Mouse (Mus musculus): ENCODE measurements around the gene Rtf2. TPM values are rescaled to one million over a fixed set of nuclear protein-coding genes. Genes with fewer than 3 reads are reported as not detected.

Rtf2 gene
- polyA plus RNA-seq, 1 experiment from 2014 or later, result 95.1 TPM

GRCm38 (mm10) chr2:172418208-172418607, 22.1 kb upstream of the Rtf2 start:
- 86% methylated on average over 5 of the region's 5 CpGs for whole genome bisulfite sequencing
- H3K4me2 ChIP-seq (ENCODE audit: low read length), result no peak overlapping the region
- H3K36me3 ChIP-seq (ENCODE audit: control insufficient read depth, insufficient read depth, low read length), result no peaks in the 10 kb centered on the region
- no peak overlapping the region for H3K27ac ChIP-seq (ENCODE audit: low read depth, low read length)
- no peaks in the 10 kb centered on the region for H3K27me3 ChIP-seq (replicated peaks; ENCODE audit: control insufficient read depth, insufficient read depth, low read length)
- no peak overlapping the region for H3K4me3 ChIP-seq (ENCODE audit: low read length)
- no peak for ATAC-seq
- no peaks in the 10 kb centered on the region for H3K4me1 ChIP-seq (ENCODE audit: control insufficient read depth, insufficient read depth, low read depth, low read length)
- H3K9ac ChIP-seq (ENCODE audit: low read depth, low read length), result no peak overlapping the region
- no peaks in the 10 kb centered on the region for H3K9me3 ChIP-seq (ENCODE audit: control insufficient read depth, low read length)

- ATAC-seq, result no peak
- WGBS, result 55% methylated on average over 1 of the region's 1 CpGs
Observed at GRCm38 (mm10) chr2:172430609-172431008, 9.7 kb upstream of the Rtf2 start.

GRCm38 (mm10) chr2:172433746-172434145, 6.6 kb upstream of the Rtf2 start:
- no peaks in the 10 kb centered on the region for H3K9me3 ChIP-seq (ENCODE audit: control insufficient read depth, low read length)
- H3K36me3 ChIP-seq (ENCODE audit: control insufficient read depth, insufficient read depth, low read length), result no peaks in the 10 kb centered on the region
- H3K27me3 ChIP-seq (replicated peaks; ENCODE audit: control insufficient read depth, insufficient read depth, low read length), result no peaks in the 10 kb centered on the region
- H3K4me3 ChIP-seq (ENCODE audit: low read length), result no peak overlapping the region
- no peak overlapping the region for H3K9ac ChIP-seq (ENCODE audit: low read depth, low read length)
- 56% methylated on average over 5 of the region's 5 CpGs for WGBS
- no peak overlapping the region for H3K27ac ChIP-seq (ENCODE audit: low read depth, low read length)
- H3K4me1 ChIP-seq (ENCODE audit: control insufficient read depth, insufficient read depth, low read depth, low read length), result no peaks in the 10 kb centered on the region
- ATAC-seq, result no peak
- no peak overlapping the region for H3K4me2 ChIP-seq (ENCODE audit: low read length)

More at GRCm38 (mm10) chr2:172430609-172431008, 9.7 kb upstream of the Rtf2 start:
- H3K9ac ChIP-seq (ENCODE audit: low read depth, low read length), result no peak overlapping the region
- H3K4me3 ChIP-seq (ENCODE audit: low read length), result no peak overlapping the region
- no peaks in the 10 kb centered on the region for H3K27me3 ChIP-seq (replicated peaks; ENCODE audit: control insufficient read depth, insufficient read depth, low read length)
- no peaks in the 10 kb centered on the region for H3K36me3 ChIP-seq (ENCODE audit: control insufficient read depth, insufficient read depth, low read length)
- H3K4me2 ChIP-seq (ENCODE audit: low read length), result no peak overlapping the region
- H3K4me1 ChIP-seq (ENCODE audit: control insufficient read depth, insufficient read depth, low read depth, low read length), result no peaks in the 10 kb centered on the region
- H3K9me3 ChIP-seq (ENCODE audit: control insufficient read depth, low read length), result no peaks in the 10 kb centered on the region
- no peak overlapping the region for H3K27ac ChIP-seq (ENCODE audit: low read depth, low read length)

- Histone ChIP-seq H3K9ac (ENCODE audit: low read depth, low read length) (no peak overlapping the region), H3K27ac (ENCODE audit: low read depth, low read length) (no peak overlapping the region), H3K36me3 (ENCODE audit: control insufficient read depth, insufficient read depth, low read length) (no peaks in the 10 kb centered on the region), H3K27me3 (replicated peaks; ENCODE audit: control insufficient read depth, insufficient read depth, low read length) (no peaks in the 10 kb centered on the region), H3K9me3 (ENCODE audit: control insufficient read depth, low read length) (no peaks in the 10 kb centered on the region), H3K4me3 (ENCODE audit: low read length) (no peak overlapping the region), H3K4me1 (ENCODE audit: control insufficient read depth, insufficient read depth, low read depth, low read length) (peaks cover 19% of the 10 kb centered on the region), H3K4me2 (ENCODE audit: low read length) (no peak overlapping the region)
- ATAC-seq, result no peak
- 68% methylated on average over 16 of the region's 16 CpGs for WGBS
Observed at GRCm38 (mm10) chr2:172437371-172437952, 2.9 kb upstream of the Rtf2 start.

- Histone ChIP-seq H3K27me3 (replicated peaks; ENCODE audit: control insufficient read depth, insufficient read depth, low read length) (no peaks in the 10 kb centered on the region), H3K9ac (ENCODE audit: low read depth, low read length) (peak overlapping the region; percentile 66), H3K9me3 (ENCODE audit: control insufficient read depth, low read length) (no peaks in the 10 kb centered on the region), H3K4me2 (ENCODE audit: low read length) (peak overlapping the region; percentile 80), H3K4me1 (ENCODE audit: control insufficient read depth, insufficient read depth, low read depth, low read length) (peaks cover 22% of the 10 kb centered on the region), H3K4me3 (ENCODE audit: low read length) (peak overlapping the region; percentile 65), H3K36me3 (ENCODE audit: control insufficient read depth, insufficient read depth, low read length) (peaks cover under 1% of the 10 kb centered on the region; the same call in 1 of the 2 replicates), H3K27ac (ENCODE audit: low read depth, low read length) (peak overlapping the region; percentile 60; the same call in 1 of the 2 replicates)
- 0% methylated on average over 21 of the region's 21 CpGs for WGBS
- ATAC-seq, result peak; percentile 78
Observed at GRCm38 (mm10) chr2:172440640-172441005, 267 bp downstream of the Rtf2 start.

- H3K27me3 ChIP-seq (replicated peaks; ENCODE audit: control insufficient read depth, insufficient read depth, low read length), result no peaks in the 10 kb centered on the region
- peaks cover 6% of the 10 kb centered on the region for H3K36me3 ChIP-seq (ENCODE audit: control insufficient read depth, insufficient read depth, low read length)
- H3K9me3 ChIP-seq (ENCODE audit: control insufficient read depth, low read length), result no peaks in the 10 kb centered on the region
- peak overlapping the region; percentile 80 for H3K4me2 ChIP-seq (ENCODE audit: low read length)
- WGBS, result 34% methylated on average over 6 of the region's 6 CpGs
- no peak overlapping the region for H3K27ac ChIP-seq (ENCODE audit: low read depth, low read length)
- H3K4me3 ChIP-seq (ENCODE audit: low read length), result peak overlapping the region; percentile 65
- peaks cover 22% of the 10 kb centered on the region for H3K4me1 ChIP-seq (ENCODE audit: control insufficient read depth, insufficient read depth, low read depth, low read length)
- no peak for ATAC-seq
- H3K9ac ChIP-seq (ENCODE audit: low read depth, low read length), result peak overlapping the region; percentile 66
Observed at GRCm38 (mm10) chr2:172441176-172441575, 820 bp downstream of the Rtf2 start.

GRCm38 (mm10) chr2:172445617-172446016, 5.3 kb downstream of the Rtf2 start:
- no peaks in the 10 kb centered on the region for H3K9me3 ChIP-seq (ENCODE audit: control insufficient read depth, low read length)
- WGBS, result 92% methylated on average over 4 of the region's 4 CpGs
- H3K36me3 ChIP-seq (ENCODE audit: control insufficient read depth, insufficient read depth, low read length), result peaks cover 41% of the 10 kb centered on the region

GRCm38 (mm10) chr2:172447317-172447716, 7.0 kb downstream of the Rtf2 start:
- H3K36me3 ChIP-seq (ENCODE audit: control insufficient read depth, insufficient read depth, low read length), result peaks cover 43% of the 10 kb centered on the region
- no peak for ATAC-seq
- WGBS, result 90% methylated on average over 6 of the region's 6 CpGs

More at GRCm38 (mm10) chr2:172445617-172446016, 5.3 kb downstream of the Rtf2 start:
- Histone ChIP-seq H3K4me2 (ENCODE audit: low read length) (no peak overlapping the region), H3K27ac (ENCODE audit: low read depth, low read length) (no peak overlapping the region), H3K4me3 (ENCODE audit: low read length) (no peak overlapping the region), H3K27me3 (replicated peaks; ENCODE audit: control insufficient read depth, insufficient read depth, low read length) (no peaks in the 10 kb centered on the region), H3K4me1 (ENCODE audit: control insufficient read depth, insufficient read depth, low read depth, low read length) (peaks cover 16% of the 10 kb centered on the region), H3K9ac (ENCODE audit: low read depth, low read length) (no peak overlapping the region)
- no peak for ATAC-seq

GRCm38 (mm10) chr2:172448329-172448728, 8.0 kb downstream of the Rtf2 start:
- no peaks in the 10 kb centered on the region for H3K27me3 ChIP-seq (replicated peaks; ENCODE audit: control insufficient read depth, insufficient read depth, low read length)
- H3K9ac ChIP-seq (ENCODE audit: low read depth, low read length), result no peak overlapping the region
- no peak overlapping the region for H3K4me2 ChIP-seq (ENCODE audit: low read length)
- no peaks in the 10 kb centered on the region for H3K9me3 ChIP-seq (ENCODE audit: control insufficient read depth, low read length)
- no peak overlapping the region for H3K4me3 ChIP-seq (ENCODE audit: low read length)
- 97% methylated on average over 4 of the region's 4 CpGs for WGBS
- ATAC-seq, result no peak
- no peaks in the 10 kb centered on the region for H3K4me1 ChIP-seq (ENCODE audit: control insufficient read depth, insufficient read depth, low read depth, low read length)
- H3K27ac ChIP-seq (ENCODE audit: low read depth, low read length), result no peak overlapping the region
- peaks cover 48% of the 10 kb centered on the region for H3K36me3 ChIP-seq (ENCODE audit: control insufficient read depth, insufficient read depth, low read length)

More at GRCm38 (mm10) chr2:172447317-172447716, 7.0 kb downstream of the Rtf2 start:
- no peak overlapping the region for H3K4me3 ChIP-seq (ENCODE audit: low read length)
- H3K9me3 ChIP-seq (ENCODE audit: control insufficient read depth, low read length), result no peaks in the 10 kb centered on the region
- H3K9ac ChIP-seq (ENCODE audit: low read depth, low read length), result no peak overlapping the region
- H3K27ac ChIP-seq (ENCODE audit: low read depth, low read length), result no peak overlapping the region
- H3K4me1 ChIP-seq (ENCODE audit: control insufficient read depth, insufficient read depth, low read depth, low read length), result peaks cover 3% of the 10 kb centered on the region; the same call in 1 of the 2 replicates
- H3K27me3 ChIP-seq (replicated peaks; ENCODE audit: control insufficient read depth, insufficient read depth, low read length), result no peaks in the 10 kb centered on the region
- H3K4me2 ChIP-seq (ENCODE audit: low read length), result no peak overlapping the region

Data from hindbrain, embryonic 16.5 days (tissue).